Mouse (Mus musculus) lung, postnatal 0 days (tissue): ENCODE measurements around the gene Lgi1.

ENCODE experiments used
- CTCF ChIP-seq: IDR thresholded peaks from 2 replicates; pipeline ENCODE4 v1.5.1; 2016; ENCODE audit warnings: antibody characterized with exemption, mild to moderate bottlenecking
- EP300 ChIP-seq: IDR thresholded peaks from 2 replicates; pipeline ENCODE4 v1.6.1; 2016; ENCODE audit warnings: antibody characterized with exemption, mild to moderate bottlenecking, control low read depth

DNA sequence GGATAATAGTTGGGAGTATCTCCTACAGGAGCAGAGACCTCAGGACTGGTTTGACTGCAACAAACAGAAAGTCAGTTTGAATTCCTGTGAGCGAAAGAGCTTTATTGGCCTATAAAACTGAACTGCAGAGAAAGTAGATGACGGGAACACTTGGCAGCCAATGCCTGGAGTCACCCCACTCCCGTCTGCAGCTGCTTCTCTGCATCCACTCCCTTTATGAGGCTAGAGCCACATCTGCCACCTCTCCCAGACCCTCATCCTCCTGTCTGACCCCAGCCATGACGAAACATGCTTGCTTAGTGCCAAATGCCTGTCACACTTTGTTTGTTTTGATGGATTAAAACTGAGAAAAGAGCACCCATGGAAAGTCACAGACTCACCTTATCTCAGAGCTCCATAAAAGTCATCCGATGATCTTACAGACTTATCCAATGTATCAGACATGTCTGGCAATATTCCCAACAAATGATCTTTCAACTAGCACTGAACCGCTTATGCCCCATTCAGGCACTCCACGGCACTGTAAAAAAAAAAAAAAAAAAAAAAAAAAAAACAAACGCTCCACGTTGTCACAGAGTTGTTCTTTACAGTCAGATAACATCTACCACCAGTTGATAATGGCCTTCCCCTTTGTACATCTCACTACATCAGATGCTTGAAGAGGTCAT, 93.8 kb downstream of the Lgi1 start:
- no peak for TF ChIP-seq CTCF
- no peak for TF ChIP-seq EP300
